Mouse (Mus musculus) small intestine, adult 2 months (tissue): Measurements from ENCODE around the gene Efna1.

ENCODE experiments used
- CTCF ChIP-seq: fragments of 200-500 bp; IDR thresholded peaks from 2 replicates; pipeline ENCODE4 v1.5.1; 2012; ENCODE audit warnings: low read depth, mild to moderate bottlenecking, control low read depth, inconsistent platforms, low read length, moderate library complexity, mixed read lengths; ENCODE audit not compliant: insufficient replicate concordance, insufficient read length; ENCODE audit errors: extremely low read depth
- POLR2A ChIP-seq: fragments of 200-500 bp; IDR thresholded peaks from 2 replicates; pipeline ENCODE4 v1.6.1; 2012; ENCODE audit warnings: low read depth, mild to moderate bottlenecking, control low read depth, inconsistent platforms, low read length, moderate library complexity

GRCm38 (mm10) chr3:89250435-89251040 is 30.4 kb downstream of the Efna1 start:
- TF ChIP-seq CTCF (peak; percentile 72; the same call in 1 of the 2 replicates), POLR2A (no peak)
